Mouse (Mus musculus) small intestine, adult 2 months (tissue): ENCODE measurements at regions not wholly inside any gene's neighbourhood (a gene's known extent, or its start where the extent isn't known, plus 50 kb on each side); places are given as distances from the start of the nearest gene placed in this dataset.

ENCODE experiments used
- H3K27ac ChIP-seq: fragments of 200-500 bp; 2 replicates; pipeline ENCODE4 v1.5.1; 2012; ENCODE audit warnings: low read depth, low read length, control low read depth, inconsistent platforms; ENCODE audit not compliant: insufficient read depth
- H3K27me3 ChIP-seq: fragments of 200-500 bp; 2 replicates; pipeline ENCODE4 v1.6.1; 2012; ENCODE audit warnings: mild to moderate bottlenecking, moderate library complexity, low read length, inconsistent platforms; ENCODE audit not compliant: control insufficient read depth, insufficient read depth
- H3K36me3 ChIP-seq: fragments of 200-500 bp; 2 replicates; pipeline ENCODE4 v1.6.1; 2012; ENCODE audit warnings: mild to moderate bottlenecking, low read length, control low read depth, inconsistent platforms; ENCODE audit not compliant: control insufficient read depth, insufficient read depth
- H3K4me1 ChIP-seq: fragments of 200-500 bp; 2 replicates; pipeline ENCODE4 v1.6.1; 2012; ENCODE audit warnings: low read length, inconsistent platforms, mixed read lengths; ENCODE audit not compliant: control insufficient read depth, insufficient read depth, insufficient read length
- H3K4me3 ChIP-seq: fragments of 200-500 bp; 2 replicates; pipeline ENCODE4 v1.5.1; 2012; ENCODE audit warnings: low read depth, mild to moderate bottlenecking, control low read depth, inconsistent platforms, low read length, moderate library complexity
- CTCF ChIP-seq: fragments of 200-500 bp; IDR thresholded peaks from 2 replicates; pipeline ENCODE4 v1.5.1; 2012; ENCODE audit warnings: low read depth, mild to moderate bottlenecking, control low read depth, inconsistent platforms, low read length, moderate library complexity, mixed read lengths; ENCODE audit not compliant: insufficient replicate concordance, insufficient read length; ENCODE audit errors: extremely low read depth
- POLR2A ChIP-seq: fragments of 200-500 bp; IDR thresholded peaks from 2 replicates; pipeline ENCODE4 v1.6.1; 2012; ENCODE audit warnings: low read depth, mild to moderate bottlenecking, control low read depth, inconsistent platforms, low read length, moderate library complexity
- WGBS: fragments of 180-500 bp; shearing (Covaris S2); methylation state at CpG from one replicate; pipeline ENCODE4 v1.1.7; 2018; 5-methylcytosine and 5-hydroxymethylcytosine counted together

GRCm38 (mm10) chr12:107148451-107148850 is 340.0 kb upstream of the 3110018I06Rik start:
- no peak overlapping the region for H3K4me3 ChIP-seq
- 69% methylated on average over 8 of the region's 8 CpGs for WGBS
- H3K36me3 ChIP-seq, result no peaks in the 10 kb centered on the region
- no peak for TF ChIP-seq POLR2A
- TF ChIP-seq CTCF, result no peak
- no peaks in the 10 kb centered on the region for H3K4me1 ChIP-seq
- H3K27ac ChIP-seq, result no peak overlapping the region
- H3K27me3 ChIP-seq, result no peaks in the 10 kb centered on the region

- Histone ChIP-seq H3K4me1 (no peaks in the 10 kb centered on the region), H3K4me3 (no peak overlapping the region), H3K27ac (no peak overlapping the region), H3K27me3 (no peaks in the 10 kb centered on the region), H3K36me3 (no peaks in the 10 kb centered on the region)
- TF ChIP-seq POLR2A (no peak), CTCF (no peak)
- 68% methylated on average over 5 of the region's 5 CpGs for WGBS
Observed at GRCm38 (mm10) chr12:107151089-107151488, 337.3 kb upstream of the 3110018I06Rik start.

- H3K36me3 ChIP-seq, result no peaks in the 10 kb centered on the region
- H3K4me1 ChIP-seq, result no peaks in the 10 kb centered on the region
- H3K27me3 ChIP-seq, result no peaks in the 10 kb centered on the region
- no peak overlapping the region for H3K27ac ChIP-seq
- no peak overlapping the region for H3K4me3 ChIP-seq
- TF ChIP-seq POLR2A (no peak), CTCF (no peak)
- WGBS, result 76% methylated on average over 2 of the region's 2 CpGs
Observed at GRCm38 (mm10) chr12:107154668-107155067, 333.8 kb upstream of the 3110018I06Rik start.

DNA sequence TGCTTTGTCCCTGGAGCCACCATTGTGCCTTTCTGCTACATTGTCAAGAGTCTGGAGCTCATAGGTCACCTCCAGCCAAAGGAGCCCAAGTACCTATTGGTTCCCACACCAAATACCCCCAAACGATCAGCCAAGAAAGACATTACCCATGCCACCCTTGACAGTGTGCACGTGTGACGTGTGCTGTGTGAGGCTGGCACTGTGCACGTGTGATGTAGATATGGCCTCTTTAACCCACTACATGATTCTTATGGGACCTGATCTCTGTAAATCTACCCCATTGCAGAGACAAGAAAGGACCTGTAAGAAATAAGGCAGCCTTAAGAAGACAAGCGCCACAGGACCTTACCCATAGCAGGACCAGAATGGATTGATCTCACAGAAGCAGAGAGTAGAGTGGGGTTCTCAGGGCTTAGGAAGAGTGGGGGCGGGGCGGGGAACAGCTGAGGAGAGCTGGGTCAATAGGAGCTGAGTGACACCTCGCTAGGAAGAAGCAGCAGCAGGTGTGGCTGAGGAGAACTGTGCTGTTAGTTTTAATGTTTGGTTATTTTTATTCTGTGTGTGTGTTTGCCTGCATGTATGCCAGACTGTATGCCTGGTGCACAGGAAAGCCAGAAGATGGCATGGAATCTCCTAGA is 331.5 kb upstream of the 3110018I06Rik start:
- 58% methylated on average over 8 of the region's 8 CpGs for WGBS
- H3K4me3 ChIP-seq, result no peak overlapping the region
- TF ChIP-seq CTCF (no peak), POLR2A (no peak)
- no peaks in the 10 kb centered on the region for H3K4me1 ChIP-seq
- H3K27me3 ChIP-seq, result no peaks in the 10 kb centered on the region
- no peak overlapping the region for H3K27ac ChIP-seq
- H3K36me3 ChIP-seq, result no peaks in the 10 kb centered on the region

GRCm38 (mm10) chr12:107159126-107159525 is 329.3 kb upstream of the 3110018I06Rik start:
- Histone ChIP-seq H3K27ac (no peak overlapping the region), H3K4me1 (no peaks in the 10 kb centered on the region), H3K36me3 (no peaks in the 10 kb centered on the region), H3K27me3 (no peaks in the 10 kb centered on the region), H3K4me3 (no peak overlapping the region)
- TF ChIP-seq POLR2A, result no peak
- TF ChIP-seq CTCF, result no peak
- WGBS, result 63% methylated on average over 5 of the region's 5 CpGs

- no peak for TF ChIP-seq POLR2A
- TF ChIP-seq CTCF, result no peak
- WGBS, result 11% methylated on average over 7 of the region's 7 CpGs
- Histone ChIP-seq H3K36me3 (no peaks in the 10 kb centered on the region), H3K27ac (no peak overlapping the region), H3K27me3 (no peaks in the 10 kb centered on the region), H3K4me1 (no peaks in the 10 kb centered on the region), H3K4me3 (no peak overlapping the region)
Observed at GRCm38 (mm10) chr12:107160137-107160536, 328.3 kb upstream of the 3110018I06Rik start.

DNA sequence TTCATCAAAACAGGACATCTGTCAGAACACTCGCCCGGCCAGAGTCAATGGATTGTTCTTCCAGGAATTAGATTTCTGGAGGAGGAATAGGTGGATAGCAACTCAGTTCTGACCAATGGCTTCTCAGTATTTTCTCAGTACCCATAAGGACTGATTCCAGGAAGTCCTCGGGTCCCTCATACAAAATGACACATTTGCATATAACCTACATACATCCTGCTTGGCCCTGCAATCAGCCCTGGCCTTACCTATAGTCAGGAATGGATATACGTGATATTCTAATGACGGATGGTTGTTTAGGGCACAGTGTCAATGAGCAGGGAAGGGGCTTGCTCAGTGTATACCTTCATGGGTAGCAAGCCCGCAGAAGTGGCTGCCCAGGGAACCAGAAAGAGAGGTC is 327.8 kb upstream of the 3110018I06Rik start:
- H3K4me1 ChIP-seq, result no peaks in the 10 kb centered on the region
- H3K4me3 ChIP-seq, result no peak overlapping the region
- TF ChIP-seq CTCF (no peak), POLR2A (no peak)
- WGBS, result 39% methylated on average over 6 of the region's 6 CpGs
- no peaks in the 10 kb centered on the region for H3K36me3 ChIP-seq
- no peak overlapping the region for H3K27ac ChIP-seq
- no peaks in the 10 kb centered on the region for H3K27me3 ChIP-seq
